Mouse (Mus musculus) MEL (cell line): ENCODE results near the gene Epb41l1.

ENCODE experiments used
- CTCF ChIP-seq, 3 experiments: IDR thresholded peaks in 2 of 3; conservative IDR thresholded peaks in 1 of 3; 2 replicates each; pipeline ENCODE4 v1.5.1; 2011 to 2012; ENCODE audit warnings: low read length in 3 of 3, low read depth in 2 of 3, mild to moderate bottlenecking in 2 of 3, improper control_type of control experiment in 1 of 3, inconsistent platforms in 1 of 3, mixed read lengths in 1 of 3, moderate library complexity in 1 of 3; ENCODE audit not compliant: control insufficient read depth in 1 of 3, insufficient read depth in 1 of 3, poor library complexity in 1 of 3, severe bottlenecking in 1 of 3
- GATA1 ChIP-seq: IDR thresholded peaks from 2 replicates; pipeline ENCODE4 v1.6.1; 2011; ENCODE audit warnings: low read depth, low read length, improper control_type of control experiment
- POLR2A ChIP-seq, 2 experiments: IDR thresholded peaks; 2 replicates each; pipeline ENCODE4 v1.6.1; 2011 to 2012; ENCODE audit warnings: low read length in 2 of 2, mild to moderate bottlenecking in 2 of 2, control low read depth in 1 of 2, improper control_type of control experiment in 1 of 2, low read depth in 1 of 2, moderate library complexity in 1 of 2; ENCODE audit not compliant: control insufficient read depth in 1 of 2, insufficient read depth in 1 of 2, poor library complexity in 1 of 2
- TCF12 ChIP-seq: IDR thresholded peaks from 2 replicates; pipeline ENCODE4 v1.6.1; 2014; ENCODE audit warnings: low read depth, mild to moderate bottlenecking, inconsistent platforms, low read length, improper control_type of control experiment, moderate library complexity
- USF1 ChIP-seq: IDR thresholded peaks from 2 replicates; pipeline ENCODE4 v1.6.1; 2014; ENCODE audit warnings: low read depth, mild to moderate bottlenecking, inconsistent platforms, low read length, improper control_type of control experiment, moderate library complexity
- ZC3H11A ChIP-seq: IDR thresholded peaks from 2 replicates; pipeline ENCODE4 v1.6.1; 2012; ENCODE audit warnings: low read depth, mild to moderate bottlenecking, inconsistent platforms, low read length, improper control_type of control experiment

- TF ChIP-seq USF1 (no peak), CTCF (IDR thresholded peaks at IDR 0.05 in 2 of 3, conservative IDR thresholded peaks at IDR 0.05 in 1 of 3; ENCODE audit: control insufficient read depth in 1 of 3, insufficient read depth in 1 of 3, low read depth in 2 of 3, low read length in 3 of 3, poor library complexity in 1 of 3, severe bottlenecking in 1 of 3) (no peak), TCF12 (no peak), ZC3H11A (no peak), POLR2A (IDR thresholded peaks at IDR 0.05; ENCODE audit: control insufficient read depth in 1 of 2, insufficient read depth in 1 of 2, low read depth in 1 of 2, low read length in 2 of 2, poor library complexity in 1 of 2) (no peak), GATA1 (no peak)
Observed at GRCm38 (mm10) chr2:156420327-156420693, 399 bp upstream of the Epb41l1 start.
